Mouse (Mus musculus): Measurements from ENCODE around the gene Olfr60.

The Olfr60 gene

GRCm38 (mm10) chr7:140361571-140361970 lies at the start of gene Olfr60:
Olfr60 (minus strand) TSS chr7:140361671.
- no peak for DNase-seq (ENCODE audit: low spot score)

GRCm38 (mm10) chr7:140402818-140403217 lies 41.3 kb upstream of the Olfr60 start, which contains the start of gene Olfr531:
Olfr531 (minus strand) TSS chr7:140402918.
- no peak for DNase-seq (ENCODE audit: low spot score)

GRCm38 (mm10) chr7:140376911-140377310 lies 15.4 kb upstream of the Olfr60 start:
- no peak for DNase-seq (ENCODE audit: low spot score)

- no peak for DNase-seq (ENCODE audit: low spot score)
Measured at GRCm38 (mm10) chr7:140376231-140376630, 14.8 kb upstream of the Olfr60 start, which contains the start of gene Olfr530. Olfr530 (minus strand) TSS chr7:140376331.

DNA sequence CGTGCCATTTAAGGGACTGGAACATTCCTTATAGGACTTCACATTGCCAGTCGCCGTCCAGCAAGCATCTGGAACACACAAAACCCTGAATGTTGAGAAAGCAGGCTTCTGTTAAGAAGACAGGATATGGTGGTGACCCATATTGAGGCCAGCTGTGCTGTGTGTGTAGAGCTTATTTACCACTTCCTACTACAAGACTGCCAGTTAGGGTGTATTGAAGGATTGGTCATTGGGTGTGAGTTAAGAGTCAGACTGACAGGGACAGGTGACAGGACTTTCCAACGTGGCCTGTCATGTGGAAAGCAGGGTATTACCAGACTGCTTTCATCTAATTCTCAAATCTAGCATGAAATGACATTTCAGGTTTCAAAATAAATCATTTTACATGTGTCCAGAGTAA lies 12.8 kb upstream of the Olfr60 start:
- DNase-seq (ENCODE audit: low spot score) = no peak

GRCm38 (mm10) chr7:140333717-140334116 lies 27.8 kb downstream of the Olfr60 start, which contains the start of gene Olfr527:
Olfr527 (plus strand) TSS chr7:140334017.
- no peak for DNase-seq (ENCODE audit: low spot score)

DNA sequence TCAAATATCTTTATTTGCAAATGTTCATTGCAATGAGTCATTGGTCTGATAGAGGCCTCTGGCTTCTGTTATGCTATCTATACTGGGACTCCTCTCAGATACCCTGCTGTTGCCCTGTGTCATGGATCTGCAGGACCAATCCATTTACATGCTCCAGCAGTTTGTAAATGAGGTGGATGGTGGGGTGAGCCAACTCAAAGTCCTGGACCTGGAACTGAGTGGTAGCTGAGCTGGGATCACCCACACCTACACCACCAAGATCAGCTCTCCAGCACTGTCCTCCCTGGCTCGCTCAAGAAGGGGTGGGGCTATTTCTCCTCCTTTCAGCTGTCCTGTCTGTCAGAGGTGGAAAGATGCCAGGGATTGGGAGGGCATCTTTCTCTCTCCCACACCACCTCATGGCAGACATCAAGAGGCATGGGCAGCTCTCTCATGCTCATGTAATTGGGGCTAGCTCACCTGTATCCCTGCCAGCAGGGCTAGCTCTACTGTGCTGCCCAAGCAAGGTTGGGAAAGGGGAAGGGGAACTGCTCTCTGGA lies 31.6 kb downstream of the Olfr60 start:
- DNase-seq (ENCODE audit: low spot score) = no peak

- no peak for DNase-seq (ENCODE audit: low spot score)
Measured at GRCm38 (mm10) chr7:140321135-140321534, 40.3 kb downstream of the Olfr60 start.

DNA sequence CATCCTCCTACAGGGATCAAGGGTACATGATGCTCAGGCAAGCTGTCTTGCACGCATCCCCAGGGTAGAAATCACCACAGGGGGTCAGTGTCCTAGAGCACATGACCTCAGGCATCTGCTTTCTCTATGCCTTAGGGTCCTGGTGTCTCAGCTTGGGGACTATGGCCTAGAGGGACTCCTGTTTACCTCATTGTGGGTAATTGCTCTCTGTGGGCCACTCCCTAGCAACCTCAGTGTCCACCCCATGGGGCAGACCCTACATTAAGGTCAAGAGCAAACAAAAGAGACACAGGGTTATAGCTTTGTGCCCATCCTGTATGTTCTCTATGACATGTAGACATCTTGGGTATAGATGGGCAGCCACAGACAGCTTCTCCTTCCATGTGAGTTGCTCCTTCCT lies 40.9 kb downstream of the Olfr60 start, which contains the start of gene Olfr525:
TSS of gene Olfr525 (plus strand) at position 301 of the 400 bp plus-strand sequence.
- no peak for DNase-seq (ENCODE audit: low spot score)

GRCm38 (mm10) chr7:140319861-140320385 lies 41.5 kb downstream of the Olfr60 start:
- DNase-seq (ENCODE audit: low spot score) = no peak

DNA sequence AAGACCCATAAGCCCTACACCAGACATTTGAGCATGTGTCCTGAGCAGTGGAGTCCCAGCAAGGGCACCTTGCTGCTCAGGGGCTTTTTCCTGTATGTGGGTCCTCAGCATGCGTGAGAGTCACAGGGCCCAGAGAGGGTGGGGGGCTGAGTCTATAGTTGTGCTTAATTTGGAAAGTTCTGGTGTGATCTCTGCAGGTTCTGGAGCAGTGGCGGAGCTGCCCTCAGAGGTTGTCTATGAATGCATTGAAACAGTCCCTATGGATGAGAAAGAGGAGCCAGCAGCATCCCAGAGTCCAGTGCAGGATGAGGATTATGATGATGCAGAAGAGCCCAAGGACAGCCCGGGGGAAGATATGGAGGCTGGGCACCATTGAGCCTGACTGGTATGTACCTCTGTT lies 62.1 kb downstream of the Olfr60 start:
- DNase-seq (ENCODE audit: low spot score) = no peak

DNA sequence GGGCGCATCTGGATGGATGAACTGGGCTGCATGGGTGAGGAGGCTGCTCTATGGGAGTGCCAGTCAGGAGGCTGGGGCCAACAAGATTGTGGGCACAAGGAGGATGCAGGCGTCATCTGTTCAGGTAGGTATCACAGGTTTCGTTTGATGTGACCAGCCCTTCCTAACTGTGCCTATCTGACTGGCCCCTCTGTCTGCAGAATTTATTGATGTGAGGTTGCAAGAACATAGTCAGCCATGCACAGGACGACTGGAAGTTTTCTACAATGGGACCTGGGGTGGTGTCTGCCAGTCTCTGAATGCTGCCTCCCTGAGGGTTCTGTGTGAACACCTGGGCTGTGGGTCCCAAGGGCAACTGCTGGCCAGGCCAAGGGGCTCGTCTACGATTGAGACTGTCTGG lies 64.6 kb downstream of the Olfr60 start:
- DNase-seq (ENCODE audit: low spot score) = no peak

DNA sequence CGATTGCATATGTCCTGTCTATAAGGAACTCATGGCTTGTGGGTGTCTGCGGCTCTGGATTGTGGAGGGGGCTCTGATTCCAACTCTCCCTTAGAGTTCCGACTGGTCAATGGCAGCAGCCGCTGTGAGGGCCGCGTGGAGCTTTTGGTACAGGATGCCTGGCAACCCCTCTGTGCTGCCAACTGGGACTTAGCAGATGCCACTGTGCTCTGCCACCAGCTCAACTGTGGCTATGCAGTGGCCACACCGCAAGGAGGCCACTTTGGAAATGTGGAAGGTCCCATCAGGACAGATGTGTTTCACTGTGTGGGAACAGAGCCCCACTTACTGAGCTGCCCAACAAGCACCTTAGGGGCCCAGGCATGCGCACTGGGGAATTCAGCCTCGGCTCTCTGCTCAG lies 65.7 kb downstream of the Olfr60 start:
- no peak for DNase-seq (ENCODE audit: low spot score)
